Mouse (Mus musculus): ENCODE measurements around the gene Zmiz1. TPM values are rescaled to one million over a fixed set of nuclear protein-coding genes. Genes with fewer than 3 reads are reported as not detected.

Gene Zmiz1
- 3.6 and 4.3 TPM in 2 replicates for polyA plus RNA-seq (2015; fragmentation: Nextera tagmentation; extraction: Ambion mirVana)

DNA sequence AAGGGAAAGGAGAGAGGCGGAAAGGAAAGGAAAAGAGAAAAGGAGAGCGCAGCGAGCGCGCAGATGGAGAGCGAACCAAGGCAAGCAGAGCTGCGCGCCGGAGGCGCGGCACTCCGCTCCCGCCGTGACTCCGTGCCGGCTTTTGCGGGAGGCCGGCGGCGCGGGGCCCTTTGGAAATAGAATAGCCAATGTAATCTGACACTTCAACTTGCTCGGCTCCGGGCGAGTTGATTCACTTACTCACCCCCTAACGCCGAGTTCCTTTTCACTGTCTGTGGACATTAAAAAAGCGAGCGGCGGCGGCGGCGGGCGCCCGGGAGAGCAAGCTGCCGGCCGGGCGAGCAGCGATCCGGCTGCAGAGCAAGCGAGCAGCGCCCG lies at the start of gene Zmiz1:
Zmiz1 (plus strand) TSS at position 170 of the 378 bp plus-strand sequence.
- WGBS (ENCODE audit: insufficient replicate concordance) = under 1% methylated on average over 38 of the region's 42 CpGs

DNA sequence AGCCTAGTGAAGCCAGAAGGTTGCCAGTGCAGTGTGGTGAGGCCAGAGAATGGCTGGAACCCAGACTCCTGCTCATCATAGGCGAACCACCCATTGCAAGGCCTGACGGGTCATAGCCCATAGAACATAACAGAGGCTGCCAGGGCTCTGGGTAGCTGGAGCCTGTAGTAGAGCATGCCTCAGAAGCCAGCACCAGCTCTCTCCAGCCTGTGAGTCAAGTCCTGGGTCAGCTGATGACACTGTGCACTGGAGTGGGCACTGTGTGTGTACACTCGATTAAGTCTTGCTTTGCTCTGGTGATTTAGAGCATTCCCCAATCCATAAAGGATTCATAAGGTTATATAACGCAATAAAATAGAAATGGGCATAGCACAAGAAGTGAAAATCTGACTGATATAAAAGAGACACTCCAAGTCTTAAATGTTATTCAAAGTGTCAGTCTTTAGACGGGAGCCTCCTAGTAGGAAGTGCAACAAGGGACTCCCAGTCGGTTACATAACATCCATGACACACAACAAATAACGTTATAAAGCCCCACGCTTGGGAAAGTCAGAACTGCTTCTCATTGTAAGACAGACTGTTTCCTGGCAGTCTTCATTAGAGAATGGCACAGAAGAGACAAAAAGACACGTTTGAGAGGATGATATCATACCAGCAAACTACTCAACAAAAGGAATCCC lies 47.0 kb upstream of the Zmiz1 start:
- Histone ChIP-seq H3K4me2 (ENCODE audit: low read depth, low read length) (no peak overlapping the region), H3K27ac (ENCODE audit: low read depth) (no peak overlapping the region), H3K4me3 (ENCODE audit: low read depth, low read length) (no peak overlapping the region), H3K36me3 (replicated peaks; ENCODE audit: insufficient read depth, low read length) (no peaks in the 10 kb centered on the region), H3K9ac (replicated peaks) (no peak overlapping the region), H3K9me3 (ENCODE audit: low read length) (no peaks in the 10 kb centered on the region), H3K4me1 (ENCODE audit: insufficient read depth) (peaks cover 4% of the 10 kb centered on the region; the same call in 1 of the 2 replicates), H3K27me3 (ENCODE audit: insufficient read depth, low read length) (no peaks in the 10 kb centered on the region)
- WGBS (ENCODE audit: insufficient replicate concordance) = 71% methylated on average over 9 of the region's 9 CpGs
- no peak for DNase-seq
- no peak for TF ChIP-seq CTCF (IDR thresholded peaks at IDR 0.05; ENCODE audit: low read depth)
- no peak for TF ChIP-seq EP300 (IDR thresholded peaks at IDR 0.05; ENCODE audit: low read depth)
- ATAC-seq = no peak

More for the DNA sequence above, at the start of gene Zmiz1:
- no peaks in the 10 kb centered on the region for H3K36me3 ChIP-seq (replicated peaks; ENCODE audit: insufficient read depth, low read length)
- no peaks in the 10 kb centered on the region for H3K9me3 ChIP-seq (ENCODE audit: low read length)
- H3K27me3 ChIP-seq (ENCODE audit: insufficient read depth, low read length) = no peaks in the 10 kb centered on the region
- peak within 1 kb of the TSS; percentile 99 for H3K4me2 ChIP-seq (ENCODE audit: low read depth, low read length)
- H3K4me3 ChIP-seq (ENCODE audit: low read depth, low read length) = peak within 1 kb of the TSS; percentile 80
- H3K9ac ChIP-seq (replicated peaks) = peak within 1 kb of the TSS; percentile 75
- TF ChIP-seq EP300 (IDR thresholded peaks at IDR 0.05; ENCODE audit: low read depth) = no peak
- peak within 1 kb of the TSS; percentile 99 for H3K27ac ChIP-seq (ENCODE audit: low read depth)
- H3K4me1 ChIP-seq (ENCODE audit: insufficient read depth) = peaks cover 36% of the 10 kb centered on the region
- DNase-seq = peak; percentile 87
- peak; percentile 61 for ATAC-seq

DNA sequence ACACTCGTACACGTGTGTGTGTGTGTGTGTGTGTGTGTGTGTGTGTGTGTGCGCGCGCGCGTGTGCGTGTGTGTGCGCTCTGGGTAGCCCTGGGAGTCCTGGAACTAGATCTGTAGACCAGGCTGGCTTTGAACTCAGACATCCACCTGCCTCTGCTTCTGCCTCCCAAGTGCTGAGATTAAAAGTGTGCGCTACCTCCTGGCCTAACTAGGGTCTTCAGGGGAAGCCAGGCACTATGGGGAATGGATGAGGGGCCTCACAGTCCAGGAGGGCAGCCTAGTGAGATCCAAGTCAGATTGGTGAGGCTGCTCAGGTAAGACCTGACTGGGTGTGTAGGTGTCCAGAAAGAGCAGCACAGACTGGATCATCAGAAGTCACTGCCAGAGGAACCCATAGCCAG lies 46.2 kb upstream of the Zmiz1 start:
- WGBS (ENCODE audit: insufficient replicate concordance) = 89% methylated on average over 10 of the region's 10 CpGs
- Histone ChIP-seq H3K27ac (ENCODE audit: low read depth) (no peak overlapping the region), H3K4me2 (ENCODE audit: low read depth, low read length) (no peak overlapping the region), H3K27me3 (ENCODE audit: insufficient read depth, low read length) (no peaks in the 10 kb centered on the region), H3K4me3 (ENCODE audit: low read depth, low read length) (no peak overlapping the region), H3K4me1 (ENCODE audit: insufficient read depth) (peaks cover 4% of the 10 kb centered on the region; the same call in 1 of the 2 replicates), H3K9ac (replicated peaks) (no peak overlapping the region), H3K36me3 (replicated peaks; ENCODE audit: insufficient read depth, low read length) (no peaks in the 10 kb centered on the region), H3K9me3 (ENCODE audit: low read length) (no peaks in the 10 kb centered on the region)
- TF ChIP-seq EP300 (IDR thresholded peaks at IDR 0.05; ENCODE audit: low read depth) (no peak), CTCF (IDR thresholded peaks at IDR 0.05; ENCODE audit: low read depth) (no peak)
- DNase-seq (no peak), ATAC-seq (no peak)

DNA sequence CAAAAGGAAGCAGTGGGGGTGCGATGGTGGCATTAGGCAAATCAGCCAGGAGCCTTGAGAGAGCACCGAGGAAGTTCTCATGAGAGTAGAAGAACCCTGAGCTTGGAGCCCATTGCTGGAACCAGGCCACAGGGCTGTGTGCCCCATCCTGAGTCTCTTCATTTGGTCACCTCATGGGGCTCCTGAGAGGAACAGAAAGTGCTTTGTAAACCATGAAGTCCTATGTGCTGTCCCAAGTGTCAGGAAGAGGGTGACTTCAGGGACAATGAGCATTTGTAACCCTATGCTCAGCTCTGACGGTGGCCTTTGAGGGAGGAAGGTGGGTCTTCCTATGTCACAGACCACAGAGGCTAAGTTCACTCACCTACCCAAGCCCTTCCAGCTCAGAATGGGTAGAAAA lies 45.5 kb upstream of the Zmiz1 start:
- H3K4me3 ChIP-seq (ENCODE audit: low read depth, low read length) = no peak overlapping the region
- peaks cover 4% of the 10 kb centered on the region; the same call in 1 of the 2 replicates for H3K4me1 ChIP-seq (ENCODE audit: insufficient read depth)
- no peaks in the 10 kb centered on the region for H3K27me3 ChIP-seq (ENCODE audit: insufficient read depth, low read length)
- no peak overlapping the region for H3K4me2 ChIP-seq (ENCODE audit: low read depth, low read length)
- H3K9me3 ChIP-seq (ENCODE audit: low read length) = no peaks in the 10 kb centered on the region
- DNase-seq = peak; percentile 14
- H3K9ac ChIP-seq (replicated peaks) = no peak overlapping the region
- H3K36me3 ChIP-seq (replicated peaks; ENCODE audit: insufficient read depth, low read length) = no peaks in the 10 kb centered on the region
- ATAC-seq = no peak
- 44% methylated on average over 3 of the region's 3 CpGs for WGBS (ENCODE audit: insufficient replicate concordance)
- H3K27ac ChIP-seq (ENCODE audit: low read depth) = no peak overlapping the region
- TF ChIP-seq CTCF (IDR thresholded peaks at IDR 0.05; ENCODE audit: low read depth) (no peak), EP300 (IDR thresholded peaks at IDR 0.05; ENCODE audit: low read depth) (no peak)

DNA sequence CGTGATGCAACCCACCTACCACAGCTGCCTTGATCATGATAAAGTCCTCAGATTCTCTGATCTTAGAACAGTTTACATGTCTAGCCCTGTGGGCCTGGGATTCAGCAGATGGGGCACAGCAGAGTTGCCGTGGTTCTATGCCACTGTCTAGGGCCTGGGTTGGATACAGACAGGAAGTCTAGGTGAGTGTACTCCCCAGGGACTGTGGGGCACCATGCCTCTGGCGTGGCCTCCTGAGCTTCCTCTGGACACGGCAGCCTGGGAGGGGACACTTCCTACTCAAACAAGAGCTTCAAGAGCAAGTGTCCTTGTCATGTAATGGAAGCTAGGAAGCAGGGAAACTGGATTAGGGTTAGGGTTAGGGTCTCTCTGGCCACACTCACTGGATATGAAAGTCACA lies 44.9 kb upstream of the Zmiz1 start:
- Histone ChIP-seq H3K27me3 (ENCODE audit: insufficient read depth, low read length) (no peaks in the 10 kb centered on the region), H3K36me3 (replicated peaks; ENCODE audit: insufficient read depth, low read length) (no peaks in the 10 kb centered on the region), H3K9me3 (ENCODE audit: low read length) (no peaks in the 10 kb centered on the region), H3K9ac (replicated peaks) (no peak overlapping the region), H3K27ac (ENCODE audit: low read depth) (no peak overlapping the region), H3K4me1 (ENCODE audit: insufficient read depth) (peaks cover 4% of the 10 kb centered on the region; the same call in 1 of the 2 replicates), H3K4me2 (ENCODE audit: low read depth, low read length) (no peak overlapping the region), H3K4me3 (ENCODE audit: low read depth, low read length) (no peak overlapping the region)
- ATAC-seq (no peak), DNase-seq (no peak)
- TF ChIP-seq EP300 (IDR thresholded peaks at IDR 0.05; ENCODE audit: low read depth) = no peak
- TF ChIP-seq CTCF (IDR thresholded peaks at IDR 0.05; ENCODE audit: low read depth) = no peak
- WGBS (ENCODE audit: insufficient replicate concordance) = 45% methylated on average over 4 of the region's 4 CpGs

DNA sequence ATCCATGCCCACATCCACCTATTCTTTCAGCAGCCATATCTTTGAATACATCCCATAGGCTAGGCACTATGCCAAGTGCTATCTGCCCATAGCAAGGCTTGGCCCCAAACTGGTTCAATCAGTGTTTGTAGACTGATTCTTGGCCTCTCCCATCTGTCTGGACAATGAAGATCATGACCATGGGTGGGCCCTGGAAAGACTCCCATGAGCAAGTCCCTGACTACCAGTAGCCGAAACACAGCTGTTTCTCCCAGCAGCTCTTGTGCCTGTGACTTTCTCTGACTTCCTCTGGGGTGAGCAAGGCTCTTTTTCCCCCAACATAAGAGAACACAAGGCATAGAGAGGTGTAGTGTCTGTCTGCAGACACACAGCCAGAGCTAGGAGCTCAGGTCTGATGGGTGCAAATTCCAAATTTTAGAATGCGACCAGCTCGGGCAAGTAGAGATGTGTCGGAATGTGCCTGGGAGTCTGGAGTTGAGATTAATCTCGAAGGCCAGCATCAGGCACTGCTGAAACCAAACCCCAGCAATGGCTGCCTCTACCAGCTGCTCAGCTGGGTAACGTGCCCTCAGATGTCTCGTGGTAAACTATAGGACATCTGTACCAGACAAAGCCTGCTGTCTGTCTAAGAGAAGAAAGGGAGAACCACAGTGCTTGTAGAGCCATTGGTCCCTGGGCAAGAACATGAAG lies 38.8 kb upstream of the Zmiz1 start:
- no peak overlapping the region for H3K9ac ChIP-seq (replicated peaks)
- H3K4me1 ChIP-seq (ENCODE audit: insufficient read depth) = peaks cover 9% of the 10 kb centered on the region; the same call in 1 of the 2 replicates
- H3K4me2 ChIP-seq (ENCODE audit: low read depth, low read length) = no peak overlapping the region
- no peaks in the 10 kb centered on the region for H3K27me3 ChIP-seq (ENCODE audit: insufficient read depth, low read length)
- no peaks in the 10 kb centered on the region for H3K9me3 ChIP-seq (ENCODE audit: low read length)
- H3K36me3 ChIP-seq (replicated peaks; ENCODE audit: insufficient read depth, low read length) = no peaks in the 10 kb centered on the region
- DNase-seq (no peak), ATAC-seq (no peak)
- TF ChIP-seq CTCF (IDR thresholded peaks at IDR 0.05; ENCODE audit: low read depth) = no peak
- TF ChIP-seq EP300 (IDR thresholded peaks at IDR 0.05; ENCODE audit: low read depth) = no peak
- H3K27ac ChIP-seq (ENCODE audit: low read depth) = no peak overlapping the region
- H3K4me3 ChIP-seq (ENCODE audit: low read depth, low read length) = no peak overlapping the region
- 67% methylated on average over 7 of the region's 7 CpGs for WGBS (ENCODE audit: insufficient replicate concordance)
